Mouse (Mus musculus): ENCODE data around the gene Slc12a9. TPM values are rescaled to one million over a fixed set of nuclear protein-coding genes. Genes with fewer than 3 reads are reported as not detected.

Slc12a9 gene
- 9.2 and 14.8 TPM in 2 replicates for polyA plus RNA-seq (2012; rRNA removed)

- H3K36me3 ChIP-seq (ENCODE audit: control insufficient read depth, insufficient read depth, low read length): no peaks in the 10 kb centered on the region
These were observed at the start of gene Slc12a9 for GRCm38 (mm10) chr5:137333512-137334174. Gene Slc12a9, minus strand, starts transcription at chr5:137333597.

GRCm38 (mm10) chr5:137381152-137381551 lies 47.8 kb upstream of the Slc12a9 start:
- H3K4me3 ChIP-seq (ENCODE audit: low read depth, low read length): no peak overlapping the region

More at GRCm38 (mm10) chr5:137333512-137334174, at the start of gene Slc12a9:
- H3K27ac ChIP-seq (ENCODE audit: insufficient read depth, low read depth, low read length): no peak within 1 kb of the TSS
- H3K27me3 ChIP-seq (ENCODE audit: control insufficient read depth, insufficient read depth, low read length): no peaks in the 10 kb centered on the region
- peak; percentile 72 for TF ChIP-seq CTCF (IDR thresholded peaks at IDR 0.05; ENCODE audit: extremely low read depth, insufficient read length, insufficient replicate concordance, low read depth, low read length)
- peak; percentile 37 for TF ChIP-seq POLR2A (IDR thresholded peaks at IDR 0.05; ENCODE audit: low read depth, low read length)
- under 1% methylated on average over 44 of the region's 44 CpGs for WGBS
- H3K4me3 ChIP-seq (ENCODE audit: low read depth, low read length): peak within 1 kb of the TSS; percentile 94
- peaks cover 12% of the 10 kb centered on the region; the same call in 1 of the 2 replicates for H3K4me1 ChIP-seq (ENCODE audit: control insufficient read depth, insufficient read depth, insufficient read length, low read length)

GRCm38 (mm10) chr5:137377603-137378002 lies 44.2 kb upstream of the Slc12a9 start:
- TF ChIP-seq CTCF (IDR thresholded peaks at IDR 0.05; ENCODE audit: extremely low read depth, insufficient read length, insufficient replicate concordance, low read depth, low read length) (no peak), POLR2A (IDR thresholded peaks at IDR 0.05; ENCODE audit: low read depth, low read length) (no peak)
- Histone ChIP-seq H3K27ac (ENCODE audit: insufficient read depth, low read depth, low read length) (no peak overlapping the region), H3K27me3 (ENCODE audit: control insufficient read depth, insufficient read depth, low read length) (no peaks in the 10 kb centered on the region), H3K4me3 (ENCODE audit: low read depth, low read length) (no peak overlapping the region), H3K4me1 (ENCODE audit: control insufficient read depth, insufficient read depth, insufficient read length, low read length) (peaks cover 4% of the 10 kb centered on the region), H3K36me3 (ENCODE audit: control insufficient read depth, insufficient read depth, low read length) (peaks cover 12% of the 10 kb centered on the region)
- 18% methylated on average over 12 of the region's 15 CpGs for WGBS

More at GRCm38 (mm10) chr5:137381152-137381551, 47.8 kb upstream of the Slc12a9 start:
- Histone ChIP-seq H3K36me3 (ENCODE audit: control insufficient read depth, insufficient read depth, low read length) (no peaks in the 10 kb centered on the region), H3K27ac (ENCODE audit: insufficient read depth, low read depth, low read length) (no peak overlapping the region), H3K27me3 (ENCODE audit: control insufficient read depth, insufficient read depth, low read length) (no peaks in the 10 kb centered on the region), H3K4me1 (ENCODE audit: control insufficient read depth, insufficient read depth, insufficient read length, low read length) (peaks cover 4% of the 10 kb centered on the region)
- TF ChIP-seq POLR2A (IDR thresholded peaks at IDR 0.05; ENCODE audit: low read depth, low read length) (no peak), CTCF (IDR thresholded peaks at IDR 0.05; ENCODE audit: extremely low read depth, insufficient read length, insufficient replicate concordance, low read depth, low read length) (peak; percentile 69; the same call in 1 of the 2 replicates)
- 60% methylated on average over 4 of the region's 4 CpGs for WGBS

- Histone ChIP-seq H3K36me3 (ENCODE audit: control insufficient read depth, insufficient read depth, low read length) (peaks cover 17% of the 10 kb centered on the region), H3K4me1 (ENCODE audit: control insufficient read depth, insufficient read depth, insufficient read length, low read length) (peaks cover 4% of the 10 kb centered on the region), H3K27ac (ENCODE audit: insufficient read depth, low read depth, low read length) (no peak overlapping the region), H3K4me3 (ENCODE audit: low read depth, low read length) (no peak overlapping the region), H3K27me3 (ENCODE audit: control insufficient read depth, insufficient read depth, low read length) (no peaks in the 10 kb centered on the region)
- 15% methylated on average over 11 of the region's 11 CpGs for WGBS
- no peak for TF ChIP-seq CTCF (IDR thresholded peaks at IDR 0.05; ENCODE audit: extremely low read depth, insufficient read length, insufficient replicate concordance, low read depth, low read length)
- TF ChIP-seq POLR2A (IDR thresholded peaks at IDR 0.05; ENCODE audit: low read depth, low read length): no peak
These were observed 43.8 kb upstream of the Slc12a9 start for GRCm38 (mm10) chr5:137377176-137377575.

GRCm38 (mm10) chr5:137376722-137377121 lies 43.3 kb upstream of the Slc12a9 start:
- no peak overlapping the region for H3K4me3 ChIP-seq (ENCODE audit: low read depth, low read length)
- peaks cover 4% of the 10 kb centered on the region for H3K4me1 ChIP-seq (ENCODE audit: control insufficient read depth, insufficient read depth, insufficient read length, low read length)
- peaks cover 21% of the 10 kb centered on the region for H3K36me3 ChIP-seq (ENCODE audit: control insufficient read depth, insufficient read depth, low read length)
- no peak overlapping the region for H3K27ac ChIP-seq (ENCODE audit: insufficient read depth, low read depth, low read length)
- H3K27me3 ChIP-seq (ENCODE audit: control insufficient read depth, insufficient read depth, low read length): no peaks in the 10 kb centered on the region
- no peak for TF ChIP-seq CTCF (IDR thresholded peaks at IDR 0.05; ENCODE audit: extremely low read depth, insufficient read length, insufficient replicate concordance, low read depth, low read length)
- TF ChIP-seq POLR2A (IDR thresholded peaks at IDR 0.05; ENCODE audit: low read depth, low read length): no peak
- WGBS: 36% methylated on average over 9 of the region's 9 CpGs

- peaks cover 26% of the 10 kb centered on the region for H3K36me3 ChIP-seq (ENCODE audit: control insufficient read depth, insufficient read depth, low read length)
- no peak overlapping the region for H3K27ac ChIP-seq (ENCODE audit: insufficient read depth, low read depth, low read length)
- no peak overlapping the region for H3K4me3 ChIP-seq (ENCODE audit: low read depth, low read length)
- no peak for TF ChIP-seq POLR2A (IDR thresholded peaks at IDR 0.05; ENCODE audit: low read depth, low read length)
- TF ChIP-seq CTCF (IDR thresholded peaks at IDR 0.05; ENCODE audit: extremely low read depth, insufficient read length, insufficient replicate concordance, low read depth, low read length): peak; percentile 48; the same call in 1 of the 2 replicates
- WGBS: 18% methylated on average over 7 of the region's 7 CpGs
- H3K4me1 ChIP-seq (ENCODE audit: control insufficient read depth, insufficient read depth, insufficient read length, low read length): peaks cover 4% of the 10 kb centered on the region
- H3K27me3 ChIP-seq (ENCODE audit: control insufficient read depth, insufficient read depth, low read length): no peaks in the 10 kb centered on the region
These were observed 42.8 kb upstream of the Slc12a9 start for GRCm38 (mm10) chr5:137376198-137376597.

- H3K4me1 ChIP-seq (ENCODE audit: control insufficient read depth, insufficient read depth, insufficient read length, low read length): peaks cover 4% of the 10 kb centered on the region
- 0 out of 2 replicates have a peak overlapping the region, but pooled peaks have one; percentile 0 for H3K27ac ChIP-seq (ENCODE audit: insufficient read depth, low read depth, low read length)
- WGBS: 12% methylated on average over 2 of the region's 2 CpGs
- TF ChIP-seq CTCF (IDR thresholded peaks at IDR 0.05; ENCODE audit: extremely low read depth, insufficient read length, insufficient replicate concordance, low read depth, low read length) (no peak), POLR2A (IDR thresholded peaks at IDR 0.05; ENCODE audit: low read depth, low read length) (no peak)
- H3K36me3 ChIP-seq (ENCODE audit: control insufficient read depth, insufficient read depth, low read length): peaks cover 31% of the 10 kb centered on the region
- no peaks in the 10 kb centered on the region for H3K27me3 ChIP-seq (ENCODE audit: control insufficient read depth, insufficient read depth, low read length)
- H3K4me3 ChIP-seq (ENCODE audit: low read depth, low read length): no peak overlapping the region
These were observed 42.2 kb upstream of the Slc12a9 start for GRCm38 (mm10) chr5:137375627-137376026.
